Mouse (Mus musculus) ES-Bruce4 (cell line): ENCODE results near the gene Map2k6.

Experiments used
- CTCF ChIP-seq: IDR thresholded peaks from one replicate; pipeline ENCODE4 v1.8.1; 2011; ENCODE audit warnings: low read depth, low read length
- EP300 ChIP-seq: IDR thresholded peaks from 2 replicates; pipeline ENCODE4 v1.6.1; 2011; ENCODE audit warnings: low read depth, low read length; ENCODE audit not compliant: insufficient read depth
- POLR2A ChIP-seq: IDR thresholded peaks from one replicate; pipeline ENCODE4 v1.8.1; 2011; ENCODE audit warnings: low read length; ENCODE audit not compliant: insufficient read depth

- no peak for TF ChIP-seq CTCF
- no peak for TF ChIP-seq EP300
- TF ChIP-seq POLR2A, result no peak
Measured at GRCm38 (mm10) chr11:110485081-110485480, 86.2 kb downstream of the Map2k6 start.
